Mouse (Mus musculus) kidney, embryonic 15.5 days (tissue): ENCODE measurements at regions not wholly inside any gene's neighbourhood (a gene's known extent, or its start where the extent isn't known, plus 50 kb on each side); places are given as distances from the start of the nearest gene placed in this dataset.

ENCODE experiments used
- ATAC-seq: fragments of 200-750 bp; cut with Nextera tagmentation; replicated peaks from 2 replicates; pipeline ENCODE4 v1.8.0; 2017; ENCODE audit warnings: moderate TSS enrichment; ENCODE audit not compliant: low FRiP score
- H3K27ac ChIP-seq: fragments of 300-500 bp; sonication (generic); 2 replicates; pipeline ENCODE4 v1.5.1; 2015; ENCODE audit warnings: mild to moderate bottlenecking, inconsistent platforms
- H3K27me3 ChIP-seq: fragments of 300-500 bp; sonication (generic); 2 replicates; pipeline ENCODE4 v1.6.1; 2015; ENCODE audit warnings: inconsistent platforms
- H3K36me3 ChIP-seq: fragments of 300-500 bp; sonication (generic); 2 replicates; pipeline ENCODE4 v1.6.1; 2015; ENCODE audit warnings: inconsistent platforms
- H3K4me1 ChIP-seq: fragments of 300-500 bp; sonication (generic); 2 replicates; pipeline ENCODE4 v1.6.1; 2015; ENCODE audit warnings: inconsistent platforms
- H3K4me2 ChIP-seq: fragments of 300-500 bp; sonication (generic); 2 replicates; pipeline ENCODE4 v1.6.1; 2015; ENCODE audit warnings: moderate library complexity, mild to moderate bottlenecking, inconsistent platforms
- H3K4me3 ChIP-seq: fragments of 300-500 bp; sonication (generic); replicated peaks from 2 replicates; pipeline ENCODE4 v1.5.1; 2015; ENCODE audit warnings: mild to moderate bottlenecking, inconsistent platforms
- H3K9ac ChIP-seq: fragments of 300-500 bp; sonication (generic); 2 replicates; pipeline ENCODE4 v1.6.1; 2015; ENCODE audit warnings: mild to moderate bottlenecking, inconsistent platforms
- H3K9me3 ChIP-seq: fragments of 300-500 bp; sonication (generic); replicated peaks from 2 replicates; pipeline ENCODE4 v1.6.1; 2016; ENCODE audit warnings: inconsistent platforms
- WGBS: fragments of 180-500 bp; shearing (Covaris S2); methylation state at CpG from one replicate; pipeline ENCODE4 v1.1.7; 2015; ENCODE audit warnings: mixed read lengths; 5-methylcytosine and 5-hydroxymethylcytosine counted together

DNA sequence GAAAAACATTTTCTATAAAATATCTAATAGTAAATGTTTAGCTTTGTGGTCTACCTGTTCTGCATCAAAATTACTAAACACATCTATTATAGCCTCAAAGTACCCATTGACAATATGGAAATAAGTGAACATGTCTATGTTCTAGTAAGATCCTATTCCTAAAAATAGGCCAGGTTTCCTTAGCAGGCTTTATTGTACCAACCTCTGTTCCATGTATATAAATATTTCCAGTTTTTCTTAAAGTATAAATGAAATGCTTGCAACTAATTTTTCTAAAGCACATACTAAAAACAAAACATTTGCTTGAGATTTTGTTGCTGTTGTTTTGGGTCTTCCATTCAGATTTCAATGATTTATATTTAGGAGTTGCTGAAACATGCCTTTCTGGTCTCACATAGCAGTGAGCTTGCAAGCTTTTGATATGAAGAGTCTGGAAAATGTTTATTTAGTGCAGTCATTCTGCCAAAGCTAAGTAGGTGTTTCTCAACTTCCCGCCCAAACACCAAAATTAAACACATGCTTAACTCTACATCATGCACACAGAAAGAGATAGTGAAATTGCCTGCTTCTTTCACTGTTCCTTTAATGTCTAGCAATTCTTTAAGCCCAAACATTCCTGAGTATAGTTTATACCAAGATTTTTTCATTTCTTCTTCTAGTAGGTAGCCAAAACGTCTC is 380.6 kb upstream of the Gli3 start:
- WGBS: 74% methylated on average over 2 of the region's 2 CpGs
- Histone ChIP-seq H3K27me3 (no peaks in the 10 kb centered on the region), H3K36me3 (no peaks in the 10 kb centered on the region), H3K4me2 (no peak overlapping the region), H3K9me3 (no peaks in the 10 kb centered on the region), H3K4me1 (no peaks in the 10 kb centered on the region), H3K27ac (no peak overlapping the region), H3K4me3 (no peak overlapping the region), H3K9ac (no peak overlapping the region)
- ATAC-seq: no peak

DNA sequence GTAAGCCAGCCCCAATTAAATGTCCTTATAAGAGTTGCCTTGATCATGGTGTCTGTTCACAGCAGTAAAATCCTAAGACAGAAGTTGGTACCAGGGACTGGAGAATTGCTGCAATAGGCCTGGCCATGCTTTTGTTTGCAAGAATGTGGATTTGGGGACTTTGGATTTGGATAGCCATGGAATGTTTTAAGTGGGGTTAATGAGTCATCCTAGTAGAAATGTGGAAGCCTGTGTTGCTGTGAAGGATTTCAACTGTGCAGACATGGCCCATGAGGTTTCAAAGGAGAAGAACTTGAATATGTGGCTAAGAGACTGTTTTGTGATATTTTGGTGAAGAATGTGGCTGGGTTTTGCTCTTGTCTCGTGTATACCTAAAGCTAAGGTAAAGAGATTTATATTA is 368.2 kb upstream of the Gli3 start:
- WGBS: 78% methylated on average over 1 of the region's 1 CpGs
- no peaks in the 10 kb centered on the region for H3K4me1 ChIP-seq
- no peaks in the 10 kb centered on the region for H3K27me3 ChIP-seq
- no peak overlapping the region for H3K4me2 ChIP-seq
- H3K4me3 ChIP-seq: no peak overlapping the region
- ATAC-seq: no peak
- H3K9me3 ChIP-seq: no peaks in the 10 kb centered on the region
- H3K9ac ChIP-seq: no peak overlapping the region
- H3K27ac ChIP-seq: no peak overlapping the region
- H3K36me3 ChIP-seq: no peaks in the 10 kb centered on the region

DNA sequence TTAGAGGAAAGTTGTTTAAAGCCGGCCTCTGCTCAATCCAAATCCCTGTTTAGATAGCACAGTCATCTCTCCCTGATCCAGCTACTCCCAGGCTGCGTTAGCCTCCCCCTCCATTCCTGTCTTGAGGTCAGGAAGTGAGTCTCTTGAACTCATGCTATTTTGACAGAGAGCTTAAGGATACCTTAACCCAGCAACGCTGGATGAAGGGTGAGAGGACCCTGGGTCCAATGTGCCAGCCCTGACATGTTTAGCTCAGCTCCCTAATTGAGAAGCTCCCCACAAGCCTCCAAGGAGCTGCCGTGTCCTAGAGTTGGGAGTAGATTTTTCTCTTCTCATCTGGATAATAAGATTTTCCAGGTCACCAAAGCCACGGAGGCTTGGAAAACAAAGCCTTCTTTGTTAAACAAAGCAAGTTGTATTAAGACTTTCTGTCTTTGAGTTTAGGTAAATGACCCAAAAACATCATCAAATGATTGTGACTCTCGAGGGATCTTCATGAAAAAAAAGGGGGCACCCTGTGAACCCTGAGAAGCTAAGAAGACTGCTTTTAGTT is 355.2 kb upstream of the Gli3 start:
- no peak overlapping the region for H3K27ac ChIP-seq
- H3K27me3 ChIP-seq: no peaks in the 10 kb centered on the region
- 0 out of 2 replicates have a peak, but pooled peaks cover 2% of the 10 kb centered on the region for H3K4me1 ChIP-seq
- 34% methylated on average over 6 of the region's 6 CpGs for WGBS
- H3K9ac ChIP-seq: no peak overlapping the region
- ATAC-seq: no peak
- H3K4me3 ChIP-seq: no peak overlapping the region
- H3K9me3 ChIP-seq: no peaks in the 10 kb centered on the region
- no peaks in the 10 kb centered on the region for H3K36me3 ChIP-seq
- no peak overlapping the region for H3K4me2 ChIP-seq

GRCm38 (mm10) chr13:15113383-15113782 is 349.7 kb upstream of the Gli3 start:
- H3K36me3 ChIP-seq: no peaks in the 10 kb centered on the region
- H3K4me3 ChIP-seq: no peak overlapping the region
- H3K4me1 ChIP-seq: no peaks in the 10 kb centered on the region
- H3K4me2 ChIP-seq: no peak overlapping the region
- H3K9ac ChIP-seq: no peak overlapping the region
- no peak for ATAC-seq
- H3K27me3 ChIP-seq: no peaks in the 10 kb centered on the region
- no peaks in the 10 kb centered on the region for H3K9me3 ChIP-seq
- WGBS: 83% methylated on average over 7 of the region's 7 CpGs
- no peak overlapping the region for H3K27ac ChIP-seq

GRCm38 (mm10) chr13:15130249-15130648 is 332.8 kb upstream of the Gli3 start:
- H3K4me1 ChIP-seq: no peaks in the 10 kb centered on the region
- H3K9me3 ChIP-seq: no peaks in the 10 kb centered on the region
- H3K9ac ChIP-seq: no peak overlapping the region
- 50% methylated on average over 2 of the region's 2 CpGs for WGBS
- H3K27ac ChIP-seq: no peak overlapping the region
- H3K36me3 ChIP-seq: no peaks in the 10 kb centered on the region
- peak; percentile 76 for ATAC-seq
- H3K4me3 ChIP-seq: no peak overlapping the region
- H3K4me2 ChIP-seq: no peak overlapping the region
- H3K27me3 ChIP-seq: no peaks in the 10 kb centered on the region

DNA sequence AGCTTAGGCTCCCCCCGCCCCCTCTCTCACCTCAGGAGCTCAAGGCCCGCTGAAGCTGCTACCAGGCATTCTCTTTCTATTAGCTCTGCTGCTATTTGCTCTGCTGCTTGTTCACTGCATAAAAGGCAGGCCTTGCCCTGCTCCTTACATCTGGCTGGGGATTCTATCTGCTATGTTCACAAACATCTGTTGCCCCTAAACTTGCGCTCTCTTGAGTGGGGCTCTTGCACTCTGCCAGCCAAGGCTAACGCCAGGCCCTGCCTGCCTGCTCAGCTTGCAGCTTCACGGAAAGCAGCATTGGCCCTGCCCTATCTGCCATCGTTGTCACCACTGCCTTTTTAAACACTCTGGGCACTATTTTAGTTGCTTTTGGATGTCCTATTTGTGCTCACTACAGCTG is 316.9 kb upstream of the Gli3 start:
- no peaks in the 10 kb centered on the region for H3K36me3 ChIP-seq
- no peak overlapping the region for H3K27ac ChIP-seq
- 59% methylated on average over 6 of the region's 6 CpGs for WGBS
- no peaks in the 10 kb centered on the region for H3K9me3 ChIP-seq
- no peaks in the 10 kb centered on the region for H3K4me1 ChIP-seq
- no peak overlapping the region for H3K4me3 ChIP-seq
- no peak overlapping the region for H3K4me2 ChIP-seq
- ATAC-seq: no peak
- no peak overlapping the region for H3K9ac ChIP-seq
- no peaks in the 10 kb centered on the region for H3K27me3 ChIP-seq

GRCm38 (mm10) chr13:15180898-15181297 is 282.1 kb upstream of the Gli3 start:
- H3K27ac ChIP-seq: no peak overlapping the region
- no peaks in the 10 kb centered on the region for H3K9me3 ChIP-seq
- 26% methylated on average over 2 of the region's 2 CpGs for WGBS
- no peak overlapping the region for H3K4me2 ChIP-seq
- 0 out of 2 replicates have a peak, but pooled peaks have one; percentile 40 for ATAC-seq
- H3K9ac ChIP-seq: no peak overlapping the region
- H3K4me3 ChIP-seq: no peak overlapping the region
- peaks cover 11% of the 10 kb centered on the region for H3K4me1 ChIP-seq
- H3K36me3 ChIP-seq: no peaks in the 10 kb centered on the region
- no peaks in the 10 kb centered on the region for H3K27me3 ChIP-seq

DNA sequence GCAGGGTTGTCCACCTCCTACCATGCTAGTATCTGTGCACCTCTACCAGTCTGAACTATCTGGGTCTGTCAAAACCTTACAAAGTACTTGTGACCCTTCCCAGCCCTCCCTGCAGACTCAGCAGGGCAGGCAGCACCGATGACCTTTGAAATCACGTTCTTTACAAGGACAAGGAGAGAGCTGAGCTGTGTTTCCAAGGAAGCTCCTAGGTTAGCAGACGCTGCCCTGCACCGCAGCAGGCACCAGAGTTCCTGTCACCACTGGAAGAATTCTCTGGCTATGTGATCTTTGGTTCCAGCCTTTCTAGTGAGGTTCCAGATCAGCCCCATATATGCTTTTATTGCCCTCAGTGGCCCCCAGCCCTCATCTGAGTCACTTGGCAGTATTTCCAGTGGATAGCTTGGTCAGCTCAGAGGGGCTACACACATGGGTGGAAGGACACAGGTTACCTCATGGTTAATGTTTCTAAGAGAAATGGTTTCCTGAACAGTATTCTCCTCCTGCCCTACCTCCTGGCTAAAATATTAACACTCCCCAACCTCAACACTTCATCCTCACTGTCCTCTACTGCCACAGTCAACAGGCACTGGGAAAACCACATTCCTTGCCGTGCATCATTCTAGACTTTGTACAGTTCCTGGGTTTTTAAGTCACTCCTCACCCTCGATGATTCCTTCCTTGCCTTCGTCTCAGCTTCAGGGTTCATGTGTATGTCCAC is 251.2 kb upstream of the Gli3 start:
- Histone ChIP-seq H3K4me3 (no peak overlapping the region), H3K4me2 (no peak overlapping the region), H3K27me3 (no peaks in the 10 kb centered on the region), H3K36me3 (no peaks in the 10 kb centered on the region), H3K27ac (peak overlapping the region; percentile 19), H3K4me1 (peaks cover 15% of the 10 kb centered on the region), H3K9ac (no peak overlapping the region), H3K9me3 (no peaks in the 10 kb centered on the region)
- ATAC-seq: peak; percentile 87
- WGBS: 73% methylated on average over 7 of the region's 7 CpGs

GRCm38 (mm10) chr13:15212353-15212850 is 250.6 kb upstream of the Gli3 start:
- no peaks in the 10 kb centered on the region for H3K36me3 ChIP-seq
- peaks cover 15% of the 10 kb centered on the region for H3K4me1 ChIP-seq
- H3K4me3 ChIP-seq: no peak overlapping the region
- H3K9ac ChIP-seq: no peak overlapping the region
- H3K27me3 ChIP-seq: no peaks in the 10 kb centered on the region
- WGBS: 37% methylated on average over 5 of the region's 5 CpGs
- 0 out of 2 replicates have a peak overlapping the region, but pooled peaks have one; percentile 15 for H3K4me2 ChIP-seq
- peak overlapping the region; percentile 19 for H3K27ac ChIP-seq
- H3K9me3 ChIP-seq: no peaks in the 10 kb centered on the region
- peak; percentile 67 for ATAC-seq

GRCm38 (mm10) chr13:15221322-15221721 is 241.7 kb upstream of the Gli3 start:
- Histone ChIP-seq H3K4me1 (no peaks in the 10 kb centered on the region), H3K4me2 (no peak overlapping the region), H3K9me3 (no peaks in the 10 kb centered on the region), H3K9ac (no peak overlapping the region), H3K36me3 (no peaks in the 10 kb centered on the region), H3K27me3 (no peaks in the 10 kb centered on the region), H3K4me3 (no peak overlapping the region), H3K27ac (no peak overlapping the region)
- WGBS: 21% methylated on average over 3 of the region's 3 CpGs
- peak; percentile 90 for ATAC-seq

DNA sequence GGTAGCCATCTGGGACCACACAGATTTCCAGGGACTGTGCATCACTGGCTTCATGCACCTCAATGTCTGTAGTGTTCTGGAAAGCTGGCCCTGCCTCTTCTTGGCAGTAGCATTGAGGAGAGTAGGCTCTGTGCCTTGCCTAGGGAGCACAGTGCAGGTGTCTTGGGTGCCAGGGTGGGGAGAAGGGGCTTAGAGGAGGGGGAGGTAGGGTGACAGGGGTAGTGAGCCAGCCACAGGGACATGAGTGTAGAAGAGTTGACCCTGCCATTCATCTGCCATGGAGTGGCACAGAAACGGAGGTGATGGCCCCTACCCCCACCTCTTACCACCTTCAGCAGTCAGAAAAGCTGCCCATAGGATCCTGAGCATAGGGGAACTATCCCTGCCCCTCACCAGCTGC is 235.4 kb upstream of the Gli3 start:
- Histone ChIP-seq H3K27ac (no peak overlapping the region), H3K4me1 (no peaks in the 10 kb centered on the region), H3K9ac (no peak overlapping the region), H3K4me3 (no peak overlapping the region), H3K27me3 (no peaks in the 10 kb centered on the region), H3K36me3 (no peaks in the 10 kb centered on the region), H3K4me2 (no peak overlapping the region), H3K9me3 (no peaks in the 10 kb centered on the region)
- ATAC-seq: no peak
- 50% methylated on average over 1 of the region's 1 CpGs for WGBS
